Mouse (Mus musculus): ENCODE data around the gene Nav2.
A peak's percentile ranks its signal among the peaks of the same experiment; 100 is the strongest.

Gene Nav2

DNA sequence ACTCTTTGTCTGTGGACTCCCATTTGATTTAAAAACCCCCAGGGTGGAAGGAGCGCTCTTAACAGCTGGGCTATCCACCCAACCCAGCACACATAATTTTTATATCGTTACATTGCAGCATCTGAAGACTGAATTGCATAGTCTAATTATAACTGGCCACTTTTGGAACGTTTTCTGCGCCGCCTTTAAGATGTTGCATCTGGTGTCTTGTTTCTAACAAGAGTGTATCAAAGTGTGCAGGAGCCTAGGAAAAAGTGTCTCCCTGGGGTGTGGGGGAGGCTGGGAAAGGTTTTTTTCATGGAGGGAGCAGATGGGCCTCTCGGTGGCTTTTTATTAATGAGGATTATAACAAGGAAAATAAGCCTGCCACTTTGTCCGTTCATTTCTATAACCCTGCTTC lies 661.1 kb downstream of the Nav2 start:
- no peak for DNase-seq (ENCODE audit: low spot score)

DNA sequence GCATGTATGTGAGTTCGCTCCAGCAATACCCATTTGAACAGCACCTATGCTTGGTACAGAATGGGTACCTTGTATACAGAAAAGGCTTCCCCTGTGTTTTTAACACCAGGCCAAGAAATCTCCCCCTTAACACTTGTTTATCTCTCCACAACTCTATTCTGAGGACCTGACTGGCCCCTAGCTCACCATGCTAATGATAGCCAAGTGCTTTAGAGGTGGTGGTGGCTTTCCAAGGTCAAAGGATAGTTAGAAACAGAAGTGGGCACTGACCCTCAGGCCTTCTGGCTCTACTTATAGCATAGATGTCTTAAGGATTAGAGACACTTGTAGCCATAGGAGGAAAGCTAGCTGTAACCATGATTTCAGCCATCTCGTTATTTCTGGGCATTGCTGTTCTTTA lies 663.1 kb downstream of the Nav2 start:
- no peak for DNase-seq (ENCODE audit: low spot score)

DNA sequence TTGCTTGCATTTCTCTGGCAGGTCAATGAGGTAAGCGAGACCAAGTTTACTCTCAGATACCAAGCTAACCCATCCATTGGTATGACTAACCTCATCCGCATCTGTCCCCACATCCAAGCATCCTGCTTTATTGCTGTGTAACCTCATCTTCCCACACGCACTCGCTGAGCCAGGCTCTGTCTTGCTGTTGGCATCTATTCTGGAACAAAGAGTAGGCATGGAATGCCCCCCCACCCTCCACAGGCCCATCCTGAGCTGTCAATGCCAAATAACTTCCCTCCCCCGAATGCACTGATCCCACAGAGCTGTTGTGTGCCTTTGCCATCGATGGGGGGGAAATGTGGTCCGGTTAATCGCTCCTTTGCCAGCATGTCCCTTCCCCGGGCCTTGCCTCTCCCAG lies 666.7 kb downstream of the Nav2 start:
- no peak for DNase-seq (ENCODE audit: low spot score)

DNA sequence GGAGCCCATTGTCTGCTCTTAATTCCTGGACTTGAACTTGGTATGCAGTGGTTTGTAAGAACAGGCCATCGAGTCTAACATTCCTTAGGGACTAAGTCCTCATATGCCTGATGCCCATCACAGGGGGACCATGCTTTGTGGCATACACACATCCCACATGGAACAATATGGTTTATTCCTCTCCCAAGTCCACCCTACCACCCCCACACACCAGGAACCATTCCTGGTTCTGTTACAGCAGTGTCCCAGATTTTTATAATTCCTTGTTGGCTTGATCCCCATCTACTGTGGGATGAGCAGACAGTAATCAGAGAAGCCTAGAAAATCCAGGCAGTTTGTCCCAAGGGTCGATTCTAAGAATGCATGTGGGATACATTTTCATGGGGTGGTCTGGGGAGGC lies 668.6 kb downstream of the Nav2 start:
- no peak for DNase-seq (ENCODE audit: low spot score)

DNA sequence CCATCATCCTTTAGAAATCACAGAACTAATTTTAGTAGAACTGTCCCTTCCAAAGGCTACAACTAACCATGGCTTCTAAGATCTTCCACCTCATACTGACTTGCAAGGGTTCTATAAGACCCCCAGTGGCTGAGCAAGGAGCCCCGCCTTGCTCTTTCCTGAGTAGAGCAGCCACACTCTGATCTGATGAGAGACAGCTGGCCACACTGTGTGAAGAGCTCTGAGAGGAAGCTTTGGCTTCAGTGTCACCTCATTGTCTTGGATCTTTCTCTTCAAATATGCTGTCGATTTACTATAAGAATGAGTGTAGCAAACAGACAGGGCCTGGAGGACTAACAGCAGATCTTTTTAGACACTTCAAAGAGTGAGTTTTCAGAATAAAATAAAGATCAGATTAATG lies 673.4 kb downstream of the Nav2 start:
- no peak for DNase-seq (ENCODE audit: low spot score)

DNA sequence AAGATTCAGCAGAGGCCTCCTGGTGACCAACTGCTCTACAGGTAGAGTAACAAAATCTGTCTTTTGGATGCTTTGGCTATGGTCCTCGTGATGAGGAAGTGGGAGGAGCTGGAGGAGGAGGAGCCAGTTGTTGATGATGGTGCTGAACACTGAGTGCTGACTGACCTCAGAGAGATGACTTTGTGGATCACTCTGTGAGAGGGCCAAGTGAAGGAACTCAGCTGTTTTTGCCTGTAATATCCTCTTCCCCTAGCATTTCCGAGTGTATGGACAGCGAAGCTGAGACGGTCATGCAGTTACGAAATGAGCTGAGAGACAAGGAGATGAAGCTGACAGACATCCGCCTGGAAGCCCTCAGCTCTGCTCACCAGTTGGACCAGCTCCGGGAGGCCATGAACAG lies 674.0 kb downstream of the Nav2 start:
- DNase-seq (ENCODE audit: low spot score) = no peak

DNA sequence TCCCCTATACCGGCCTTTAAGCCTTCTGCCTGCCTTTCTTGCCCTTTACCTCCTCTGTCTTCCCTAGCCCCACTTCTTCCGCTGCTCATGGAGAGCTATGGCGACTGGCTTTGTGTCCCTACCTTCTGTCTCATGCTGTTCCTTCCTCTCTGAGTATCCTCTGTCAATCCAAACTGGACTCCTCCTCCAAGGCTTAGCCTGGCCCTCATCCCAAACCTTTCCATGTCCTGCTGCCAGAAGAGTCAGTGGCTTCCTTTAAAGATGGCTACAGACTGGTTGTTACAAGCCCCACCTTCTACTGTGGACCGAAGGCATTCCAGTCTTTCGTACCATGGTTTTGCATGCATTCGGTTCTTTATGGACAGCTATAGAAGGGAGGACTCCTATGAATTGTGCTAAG lies 674.7 kb downstream of the Nav2 start:
- DNase-seq (ENCODE audit: low spot score) = no peak

DNA sequence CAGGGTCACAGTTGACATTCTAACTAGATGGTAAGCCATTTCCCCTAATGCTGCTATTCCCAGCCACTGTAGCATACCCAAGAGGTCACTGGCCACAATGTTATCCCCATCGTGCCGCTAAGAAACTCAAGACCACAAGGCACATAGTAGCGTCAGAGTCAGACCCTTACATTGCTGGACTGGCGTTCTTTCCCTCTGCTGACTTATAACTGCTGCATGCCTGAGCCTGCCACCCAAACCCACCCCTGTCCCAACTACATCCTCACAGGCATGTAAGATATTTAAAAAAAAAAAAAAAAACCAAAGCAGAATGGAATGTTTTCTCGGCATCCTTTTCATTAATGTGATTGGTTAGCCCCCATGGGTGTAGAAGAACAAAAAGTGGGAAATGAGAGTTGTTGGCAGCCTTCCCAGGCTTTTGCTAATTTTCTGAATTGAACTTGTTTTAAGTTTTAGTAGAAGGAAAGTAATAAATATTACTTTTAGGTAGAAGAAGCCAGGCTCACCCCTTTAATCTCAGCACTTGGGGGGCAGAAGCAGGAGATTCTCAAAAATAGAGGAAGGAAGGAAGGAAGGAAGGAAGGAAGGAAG lies 678.1 kb downstream of the Nav2 start:
- no peak for DNase-seq (ENCODE audit: low spot score)

DNA sequence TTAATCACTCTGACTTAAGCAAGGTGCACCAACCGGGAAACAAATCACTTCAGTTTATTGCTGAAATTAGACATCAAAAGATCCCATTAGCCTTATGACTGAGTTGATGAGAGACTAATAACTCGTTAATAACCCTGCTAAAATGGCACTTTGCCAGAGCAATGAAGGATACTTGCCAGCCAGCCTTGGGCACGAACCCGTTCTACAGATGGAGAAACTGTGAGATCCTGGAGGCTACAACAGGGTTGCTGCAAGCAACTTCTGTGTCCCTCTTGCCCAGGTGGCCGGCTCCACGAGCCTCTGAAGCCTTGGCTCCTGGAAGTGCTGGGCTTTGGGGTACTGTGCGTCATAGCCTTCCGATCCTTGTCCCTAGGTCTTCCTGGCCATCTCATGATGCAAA lies 681.1 kb downstream of the Nav2 start:
- DNase-seq (ENCODE audit: low spot score) = no peak

DNA sequence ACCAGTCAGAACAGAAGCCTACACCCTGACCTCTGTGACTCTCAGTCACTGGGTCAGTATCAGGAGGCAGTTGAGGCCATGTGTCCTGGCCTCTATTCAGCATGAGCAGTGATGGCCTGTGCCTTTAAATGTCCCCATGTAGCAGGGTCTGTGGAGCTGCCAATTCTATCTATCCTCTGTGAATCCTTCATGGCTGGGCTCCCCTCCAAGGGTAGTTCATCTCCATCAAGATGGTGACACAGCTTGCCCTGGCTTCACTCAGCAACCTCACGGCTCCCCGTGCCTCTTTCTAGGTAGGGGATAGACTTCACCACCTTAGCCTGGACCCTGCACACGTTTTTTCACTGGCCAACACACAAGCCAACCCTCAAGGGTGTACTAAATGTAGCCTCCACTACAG lies 689.3 kb downstream of the Nav2 start:
- DNase-seq (ENCODE audit: low spot score) = no peak

DNA sequence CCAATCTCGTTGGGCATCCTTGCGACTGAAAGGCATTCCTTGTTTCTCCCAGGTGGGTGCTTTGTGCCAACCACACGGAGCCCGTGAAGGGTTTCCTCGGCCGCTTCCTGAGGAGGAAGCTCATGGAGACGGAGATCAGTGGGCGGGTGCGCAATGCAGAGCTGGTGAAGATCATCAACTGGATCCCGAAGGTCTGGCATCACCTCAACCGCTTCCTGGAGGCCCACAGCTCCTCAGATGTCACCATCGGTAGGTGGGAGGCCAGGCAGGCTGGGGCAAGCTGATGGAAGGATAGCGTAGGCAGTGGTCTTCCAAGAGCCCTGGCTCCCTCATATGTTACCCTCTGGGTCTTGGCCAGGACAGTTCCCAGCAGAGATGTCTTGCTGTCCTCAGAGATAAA lies 689.7 kb downstream of the Nav2 start:
- no peak for DNase-seq (ENCODE audit: low spot score)

DNA sequence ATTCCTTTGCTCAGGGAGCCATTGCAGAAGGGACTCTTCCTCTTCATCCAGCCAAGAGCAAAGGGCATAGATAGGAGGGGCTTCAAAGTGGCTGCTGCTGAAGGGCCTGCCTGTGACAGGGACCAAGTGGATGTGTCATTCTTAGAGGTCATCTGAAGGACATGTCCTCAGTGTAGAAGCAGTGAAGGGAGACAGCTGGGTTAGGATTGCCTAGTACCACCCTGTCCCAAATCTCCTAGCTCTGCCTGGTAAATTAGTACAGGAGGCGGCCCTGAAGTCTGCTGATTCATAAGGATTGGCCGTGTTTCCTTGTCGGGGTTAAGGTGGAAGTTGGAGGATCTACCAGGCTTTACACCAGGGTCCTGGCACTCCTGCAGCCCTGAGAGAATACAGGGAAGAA lies 691.4 kb downstream of the Nav2 start:
- DNase-seq (ENCODE audit: low spot score) = no peak

DNA sequence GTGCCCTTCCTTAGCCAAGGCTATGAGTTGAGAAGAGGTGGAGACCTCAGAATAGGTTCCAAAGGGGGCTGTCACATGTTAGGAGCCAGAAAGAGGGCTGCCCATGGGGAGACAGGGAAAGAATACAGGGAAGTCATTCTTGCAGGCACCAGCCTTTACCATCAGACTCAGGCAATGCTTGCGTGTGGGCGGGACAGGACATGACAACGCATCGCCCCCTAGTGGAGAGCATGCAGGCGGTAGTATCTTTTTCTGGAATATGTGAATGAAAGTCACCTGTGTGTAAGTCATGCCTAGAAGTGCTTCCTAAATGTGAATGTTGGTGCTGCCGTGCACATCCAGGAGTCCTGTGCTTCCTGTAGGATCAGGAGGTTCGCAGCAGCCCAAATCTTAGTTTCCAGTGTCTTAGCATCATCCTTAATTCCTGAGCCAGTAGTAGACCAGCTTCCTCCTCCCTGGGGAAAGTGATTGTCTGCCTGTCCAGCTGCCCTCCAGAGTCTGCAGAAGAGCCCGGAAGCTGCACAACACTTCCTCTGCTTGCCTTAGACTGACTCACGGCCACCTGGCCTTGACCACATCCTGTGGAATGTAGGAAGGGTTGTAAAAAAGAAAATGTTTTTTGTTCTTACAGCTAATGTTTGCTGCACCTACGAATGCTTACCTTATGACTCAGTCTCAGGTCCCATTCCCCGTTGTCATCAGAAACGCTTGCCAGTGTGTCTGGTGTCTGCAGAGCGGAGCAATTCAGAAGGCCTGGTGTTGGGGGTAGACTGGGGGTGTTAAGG lies 692.9 kb downstream of the Nav2 start:
- peak; percentile 42 for DNase-seq (ENCODE audit: low spot score)

DNA sequence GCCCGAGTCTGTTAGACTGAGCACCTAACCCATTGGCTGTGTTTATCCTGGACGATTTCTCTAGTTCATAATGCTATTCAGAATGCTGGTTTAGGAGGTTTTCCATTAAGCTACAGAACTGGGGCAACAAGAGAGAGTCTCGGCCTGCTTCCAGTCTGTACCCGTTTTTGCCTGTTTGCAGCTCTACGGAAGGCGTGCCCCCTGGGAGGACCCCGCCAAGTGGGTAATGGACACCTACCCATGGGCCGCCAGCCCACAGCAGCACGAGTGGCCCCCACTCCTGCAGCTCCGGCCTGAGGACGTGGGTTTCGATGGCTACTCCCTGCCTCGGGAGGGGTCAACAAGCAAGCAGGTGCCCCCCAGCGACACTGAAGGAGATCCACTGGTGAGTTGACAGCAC lies 695.7 kb downstream of the Nav2 start:
- DNase-seq (ENCODE audit: low spot score) = no peak

DNA sequence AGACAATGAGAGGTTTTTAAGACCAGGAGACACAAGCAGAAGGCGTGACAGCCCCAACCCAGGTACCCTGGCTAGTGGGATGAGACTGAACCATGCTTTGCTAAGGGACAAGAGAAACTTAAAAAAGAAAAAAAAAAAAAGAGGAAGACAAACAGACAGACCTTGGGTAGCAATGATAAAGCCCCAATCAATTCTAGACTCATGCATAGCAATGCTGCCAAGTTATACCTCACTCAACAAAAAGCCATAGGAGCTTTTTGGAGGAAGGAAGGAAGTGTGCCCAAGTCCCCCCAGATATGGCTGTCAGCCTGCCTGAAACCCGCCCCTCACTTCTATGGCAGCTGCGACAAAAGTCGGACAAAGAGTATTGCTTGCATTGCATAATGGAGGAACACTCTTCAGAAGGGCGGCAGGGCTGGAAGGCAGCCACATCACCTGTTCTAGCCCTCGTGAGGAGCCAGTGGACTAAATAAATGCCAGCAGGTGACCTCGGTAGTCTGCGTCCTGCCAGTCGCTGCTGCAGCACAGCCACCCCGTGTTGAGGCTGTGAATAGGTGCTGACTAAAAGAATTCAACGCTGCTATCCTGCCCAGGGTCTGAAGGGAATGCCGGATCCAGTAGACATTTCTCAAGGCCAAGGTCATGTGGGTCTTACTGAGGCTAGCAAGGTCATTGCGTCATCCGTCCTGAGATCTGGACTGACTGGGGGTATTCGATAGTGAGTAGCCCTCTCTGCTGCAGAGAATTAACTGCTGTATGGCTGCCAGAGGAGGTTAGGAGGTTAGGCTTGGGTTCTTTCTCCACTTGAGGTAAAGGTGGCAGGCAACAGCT lies 696.7 kb downstream of the Nav2 start:
- no peak for DNase-seq (ENCODE audit: low spot score)

DNA sequence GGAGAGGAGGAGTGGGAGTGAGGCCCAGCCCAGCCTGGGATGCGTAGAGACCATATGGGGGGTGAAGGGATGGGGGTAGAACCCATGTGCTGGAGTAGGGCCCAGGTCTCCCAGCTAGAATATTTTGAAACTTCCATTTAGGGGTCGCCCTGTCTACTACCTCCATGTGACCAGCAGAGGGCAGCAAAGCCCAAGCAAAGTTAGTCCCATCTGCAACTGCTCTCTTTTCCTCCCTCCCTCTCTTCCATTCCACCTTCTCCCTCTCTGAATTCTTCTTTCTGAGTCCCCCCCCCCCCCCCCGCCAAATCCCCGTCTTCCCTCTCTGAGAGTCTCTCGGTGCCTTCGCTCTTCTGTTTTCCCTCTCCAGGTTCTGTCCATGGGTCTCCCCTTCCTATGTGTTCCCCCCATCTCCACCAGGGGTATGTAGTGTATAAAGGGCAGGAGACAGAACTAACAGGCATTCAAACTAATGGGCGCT lies 707.8 kb downstream of the Nav2 start:
- DNase-seq (ENCODE audit: low spot score) = peak; percentile 35

DNA sequence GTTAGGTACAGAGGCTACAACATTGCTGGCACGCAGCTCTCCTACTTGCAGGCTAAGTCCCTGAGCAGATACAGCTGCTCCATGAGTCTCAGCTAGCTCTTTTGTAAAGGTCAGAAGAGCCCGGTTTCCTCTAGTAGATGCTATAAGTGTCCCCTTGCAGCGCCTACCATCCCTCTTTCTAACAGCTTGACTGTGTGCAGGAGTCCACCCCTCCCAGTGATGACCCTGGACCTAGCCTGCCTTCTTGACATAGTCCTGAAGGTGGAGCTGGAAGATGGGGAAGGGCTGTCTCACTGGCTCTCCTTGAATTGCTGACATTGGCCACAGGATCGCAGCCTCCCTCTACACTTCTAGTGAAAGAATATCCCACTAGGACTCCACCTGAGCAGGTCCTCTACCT lies 708.6 kb downstream of the Nav2 start:
- no peak for DNase-seq (ENCODE audit: low spot score)

DNA sequence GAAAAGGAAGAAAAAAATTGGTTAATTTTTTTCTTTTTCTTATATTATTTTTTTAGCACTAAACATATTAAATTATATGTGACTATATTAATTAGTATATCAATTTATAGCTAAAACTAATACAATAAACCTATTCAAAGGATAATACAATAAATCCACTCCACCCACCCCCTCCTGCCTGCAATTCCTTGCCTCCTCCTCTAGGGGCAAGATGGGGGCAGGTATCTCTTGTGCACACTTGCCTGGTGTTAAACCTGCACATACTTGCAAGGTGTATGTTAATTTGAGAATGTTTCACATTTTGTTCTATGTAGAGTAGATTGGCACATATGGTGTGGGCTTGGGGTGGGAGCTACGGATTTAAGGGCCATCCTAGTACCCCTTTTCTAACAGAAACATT lies 711.6 kb downstream of the Nav2 start:
- no peak for DNase-seq (ENCODE audit: low spot score)

DNA sequence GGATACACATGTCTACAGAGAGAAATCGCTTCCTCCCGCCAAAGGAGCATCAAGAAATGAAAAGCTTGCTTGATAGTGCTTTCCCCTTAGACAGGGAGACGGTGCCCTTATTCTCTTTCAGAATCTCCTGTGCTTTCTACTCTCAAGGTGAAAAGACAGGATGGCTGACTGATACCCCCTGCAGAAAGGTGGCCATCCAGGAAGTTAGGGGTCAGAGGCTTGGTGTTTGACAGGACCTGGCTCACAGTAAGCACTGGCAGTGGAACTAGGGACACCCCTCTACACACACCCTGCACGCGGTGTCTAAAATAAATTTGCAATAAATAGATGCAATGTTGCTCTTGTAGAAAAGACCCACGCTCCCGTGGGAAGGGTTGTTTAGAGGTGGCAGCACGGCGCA lies 723.4 kb downstream of the Nav2 start:
- no peak for DNase-seq (ENCODE audit: low spot score)

DNA sequence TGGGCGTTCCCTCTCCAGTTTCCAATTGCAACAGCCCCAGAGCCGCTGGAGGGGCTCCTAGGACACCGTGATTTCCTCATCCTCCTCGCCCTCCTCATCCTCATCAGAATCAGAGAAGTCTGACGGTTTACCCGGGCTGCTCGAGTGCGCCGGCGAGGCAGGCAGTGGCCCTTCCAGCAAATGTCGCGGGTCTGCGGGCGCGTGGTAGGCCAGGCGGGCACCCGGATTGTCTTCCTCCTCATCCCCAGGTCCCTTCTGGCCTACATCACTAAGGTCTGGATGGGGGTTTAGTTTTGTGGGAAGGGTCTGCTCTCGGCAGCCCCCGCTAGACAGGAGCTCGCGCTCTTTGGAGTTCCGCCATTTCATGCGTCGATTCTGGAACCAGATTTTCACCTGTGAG lies 723.9 kb downstream of the Nav2 start:
- DNase-seq (ENCODE audit: low spot score) = no peak

DNA sequence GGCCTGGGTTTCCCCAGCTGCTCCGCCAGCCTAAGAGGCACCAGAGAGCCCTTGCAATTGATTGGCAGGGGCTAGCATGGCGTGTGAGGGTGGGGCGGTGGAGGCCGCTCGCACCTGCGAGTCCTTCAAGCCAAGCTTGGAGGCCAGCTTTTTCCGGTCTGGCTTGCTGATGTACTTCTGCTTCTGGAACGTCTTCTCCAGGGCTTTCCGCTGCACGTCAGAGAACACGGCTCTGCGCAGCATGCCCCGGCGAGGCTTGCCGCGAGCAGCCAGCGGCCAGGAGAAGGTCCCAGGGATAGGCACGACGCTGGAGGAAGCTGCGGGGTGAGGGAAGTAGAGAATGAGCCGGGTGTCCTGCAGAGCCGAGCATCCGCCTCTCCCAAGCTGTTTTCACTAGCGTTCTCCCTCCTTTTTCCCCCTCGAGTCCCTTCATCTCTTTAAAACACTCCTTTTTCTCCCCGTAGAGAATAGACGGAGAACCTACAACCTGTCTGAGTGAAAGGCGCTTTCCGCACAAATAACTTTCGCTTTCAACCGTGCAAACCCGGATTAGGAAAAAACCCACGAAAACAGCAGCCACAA lies 725.0 kb downstream of the Nav2 start:
- DNase-seq (ENCODE audit: low spot score) = no peak

DNA sequence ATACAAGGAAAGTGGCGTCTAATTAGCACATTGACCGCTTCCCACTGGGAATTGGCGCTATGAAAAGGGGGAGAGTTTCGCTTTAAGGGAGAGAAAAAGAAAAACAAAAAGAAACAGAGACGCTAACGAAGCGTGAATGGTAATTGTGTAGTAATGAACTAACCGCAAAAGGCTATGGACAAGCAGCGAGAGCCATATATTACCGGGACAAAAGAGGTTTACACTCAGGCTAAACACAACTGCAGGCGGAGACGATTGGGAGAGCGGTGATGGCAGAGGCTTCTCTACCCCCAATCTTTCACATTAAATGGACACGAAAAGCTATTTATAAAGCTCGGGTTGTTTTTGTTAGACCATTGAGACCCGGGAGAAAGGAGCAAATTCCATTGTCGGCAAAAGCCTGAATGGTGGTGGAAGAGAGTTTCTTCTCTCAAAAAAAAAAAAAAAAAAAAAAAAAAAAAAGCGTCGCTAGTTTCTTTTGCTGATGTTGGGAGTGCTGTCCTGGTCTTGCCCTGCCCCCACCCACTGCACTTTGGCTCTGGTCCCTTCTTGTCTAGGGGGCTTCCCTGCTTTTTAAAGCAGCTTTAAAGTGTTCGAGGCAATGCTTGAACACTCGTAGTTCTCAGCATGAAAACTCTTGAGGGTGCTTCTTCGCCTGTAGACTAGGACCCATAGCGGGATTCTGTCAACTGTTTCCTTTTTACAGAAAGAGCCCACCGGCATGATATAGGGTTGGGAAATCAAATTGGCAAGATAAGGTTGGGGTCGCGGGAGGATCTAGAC lies 726.0 kb downstream of the Nav2 start:
- DNase-seq (ENCODE audit: low spot score) = no peak

All from testis, postnatal 14 days (tissue).